9 mouse cellular contexts compared by ENCODE assay signal in the genomic region with DNA sequence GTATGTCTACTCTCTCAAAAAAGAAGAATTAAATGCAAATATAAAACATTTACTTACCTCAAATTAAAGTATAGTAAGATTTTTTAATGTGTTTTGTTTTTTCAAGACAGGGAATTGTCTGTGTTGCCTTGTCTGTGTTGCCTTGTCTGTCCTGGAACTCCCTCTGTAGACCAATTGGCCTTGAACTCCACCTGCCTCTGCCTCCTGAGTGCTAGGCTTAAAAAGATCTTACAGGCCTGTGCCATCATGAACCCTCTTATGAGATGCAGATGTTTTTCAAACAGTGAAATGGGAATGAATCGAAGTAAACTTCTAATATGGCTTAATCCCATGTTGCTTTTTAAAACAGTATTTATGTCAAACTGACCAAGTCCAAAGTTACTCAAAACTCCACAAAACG. TPM values are rescaled to one million over a fixed set of nuclear protein-coding genes. Genes with fewer than 3 reads are reported as not detected.
DNase-seq lines count a peak whose midpoint lies in the region; ATAC-seq and TF ChIP-seq lines count a peak whose summit lies in the region.
"Had no signal": no experiment of that assay in that cellular context is flagged by ENCODE, and none has a peak within 500 bp of the region (broad histone marks: within the 10 kb centered on the region; RNA-seq: fewer than 3 reads in every experiment).

No protein-coding gene starts in this region.

- no peaks in the 10 kb centered on the region for H3K36me3 ChIP-seq in hindbrain, embryonic 13.5 days
- no peaks in the 10 kb centered on the region for H3K36me3 ChIP-seq in midbrain, embryonic 11.5 days (ENCODE audit: control insufficient read depth, insufficient read depth, low read length)

- H3K4me1 ChIP-seq in bone marrow, adult 2 months (ENCODE audit: control insufficient read depth, insufficient read depth, low read length) = peaks cover 3% of the 10 kb centered on the region; the same call in 1 of the 2 replicates
- H3K4me1 ChIP-seq in hindbrain, embryonic 13.5 days (replicated peaks) = peaks cover 19% of the 10 kb centered on the region
- H3K4me1 ChIP-seq in midbrain, embryonic 11.5 days (ENCODE audit: control insufficient read depth, insufficient read depth, low read length) = peaks cover 14% of the 10 kb centered on the region; the same call in 1 of the 2 replicates

- H3K27me3 ChIP-seq in hindbrain, embryonic 13.5 days = no peaks in the 10 kb centered on the region
- no peaks in the 10 kb centered on the region; the same call in 1 of the 2 replicates for H3K27me3 ChIP-seq in midbrain, embryonic 11.5 days (ENCODE audit: control insufficient read depth, insufficient read depth, low read length)

- ATAC-seq in hindbrain, embryonic 13.5 days (ENCODE audit: low FRiP score) = no peak
- no peak for ATAC-seq in midbrain, embryonic 11.5 days (ENCODE audit: low FRiP score)

- H3K27ac ChIP-seq in bone marrow, adult 2 months (ENCODE audit: control insufficient read depth, insufficient read depth, low read depth, low read length, poor library complexity) = no peak overlapping the region
- H3K27ac ChIP-seq in hindbrain, embryonic 13.5 days = no peak overlapping the region
- no peak overlapping the region for H3K27ac ChIP-seq in midbrain, embryonic 11.5 days (ENCODE audit: low read depth, low read length)

- DNase-seq in kidney, adult 9 months = peak; percentile 11
- no peak for DNase-seq in kidney, postnatal 25 days
- DNase-seq in midbrain, embryonic 11.5 days (ENCODE audit: low spot score, missing footprints) = no peak
- no peak for DNase-seq in layer of hippocampus, adult 8-10 months (ENCODE audit: low spot score in 2 of 2)
- DNase-seq in spleen, postnatal 36 days (ENCODE audit: low spot score in 2 of 2) = no peak
- no peak for DNase-seq in right cerebral cortex, postnatal 36 days (ENCODE audit: low spot score in 2 of 2)

- peak overlapping the region; percentile 48 for H3K4me3 ChIP-seq in bone marrow, adult 2 months (replicated peaks; ENCODE audit: control insufficient read depth, low read depth, low read length)
- H3K4me3 ChIP-seq in hindbrain, embryonic 13.5 days = peak overlapping the region; percentile 97
- H3K4me3 ChIP-seq in midbrain, embryonic 11.5 days (ENCODE audit: low read depth, low read length) = peak overlapping the region; percentile 99

- peak overlapping the region; percentile 96 for H3K9ac ChIP-seq in hindbrain, embryonic 13.5 days
- peak overlapping the region; percentile 79 for H3K9ac ChIP-seq in midbrain, embryonic 11.5 days (ENCODE audit: low read length)

- no peak for TF ChIP-seq POLR2A in bone marrow, adult 2 months (IDR thresholded peaks at IDR 0.05; ENCODE audit: borderline replicate concordance, control insufficient read depth, low read depth, low read length)

- TF ChIP-seq CTCF in bone marrow, adult 2 months (IDR thresholded peaks at IDR 0.05; ENCODE audit: control insufficient read depth, insufficient read depth, low read length) = no peak

- peak overlapping the region; percentile 81 for H3K4me2 ChIP-seq in hindbrain, embryonic 13.5 days
- peak overlapping the region; percentile 79 for H3K4me2 ChIP-seq in midbrain, embryonic 11.5 days

- 44% methylated on average over 2 of the region's 2 CpGs for WGBS in bone marrow, adult 2 months
- 56% methylated on average over 2 of the region's 2 CpGs for WGBS in hindbrain, embryonic 13.5 days
- WGBS in midbrain, embryonic 11.5 days = 56% methylated on average over 2 of the region's 2 CpGs

- no peaks in the 10 kb centered on the region for H3K9me3 ChIP-seq in hindbrain, embryonic 13.5 days
- H3K9me3 ChIP-seq in midbrain, embryonic 11.5 days (ENCODE audit: control insufficient read depth, low read length) = no peaks in the 10 kb centered on the region

RNA-seq across cellular contexts. Expression of a gene that starts 1.9 kb away (rescaled TPM):
- polyA plus RNA-seq in bone marrow, adult 2 months (2011; ENCODE audit: insufficient read depth, insufficient read length, low replicate concordance, missing spikeins) = 20.8 and 28.5 TPM in 2 replicates
- polyA plus RNA-seq in hindbrain, embryonic 13.5 days (2015; fragmentation: Nextera tagmentation; extraction: Ambion mirVana) = 20.1 and 20.3 TPM in 2 replicates
- 19.2 and 22.3 TPM in 2 replicates for polyA plus RNA-seq in midbrain, embryonic 11.5 days (2014; fragmentation: Nextera tagmentation; extraction: Ambion mirVana)
- total RNA-seq in layer of hippocampus, adult 8-10 months (2022) = 10 to 100 TPM; 68.4 to 91.8 (median 77.2) TPM

RNA-seq across cellular contexts. Expression of a gene that starts 19.2 kb away (rescaled TPM):
- not detected in 2 replicates for polyA plus RNA-seq in bone marrow, adult 2 months (2011; ENCODE audit: insufficient read depth, insufficient read length, low replicate concordance, missing spikeins)
- 0.13 TPM in 2 replicates for polyA plus RNA-seq in hindbrain, embryonic 13.5 days (2015; fragmentation: Nextera tagmentation; extraction: Ambion mirVana)
- not detected in 2 replicates for polyA plus RNA-seq in midbrain, embryonic 11.5 days (2014; fragmentation: Nextera tagmentation; extraction: Ambion mirVana)
- under 1 TPM; 0.23 to 0.61 (median 0.36) TPM for total RNA-seq in layer of hippocampus, adult 8-10 months (2022)
- total RNA-seq: neutrophil, adult 5-6 weeks had no signal

Comparison
In these comparisons a context has a peak if more than half of its experiments do, and no peak if none do; other contexts are left out.
1. H3K4me3 ChIP-seq: peak in every context shown above with its lines; median percentile 99 in midbrain, embryonic 11.5 days; 97 in hindbrain, embryonic 13.5 days; 48 in bone marrow, adult 2 months.